Mouse (Mus musculus): ENCODE data around the gene St13. TPM values are rescaled to one million over a fixed set of nuclear protein-coding genes. Genes with fewer than 3 reads are reported as not detected.

The St13 gene
- polyA plus RNA-seq, 1 experiment: 4.7 TPM

GRCm38 (mm10) chr15:81398189-81398588, 1.7 kb downstream of the St13 start:
- Histone ChIP-seq H3K4me1 (ENCODE audit: control insufficient read depth, insufficient read depth, insufficient read length, low read length) (no peaks in the 10 kb centered on the region), H3K27ac (ENCODE audit: insufficient read depth, low read depth, low read length) (no peak overlapping the region), H3K36me3 (ENCODE audit: control insufficient read depth, insufficient read depth, low read length) (0 out of 2 replicates have a peak, but pooled peaks cover 2% of the 10 kb centered on the region), H3K27me3 (ENCODE audit: control insufficient read depth, insufficient read depth, low read length) (no peaks in the 10 kb centered on the region), H3K4me3 (ENCODE audit: low read depth, low read length) (no peak overlapping the region)
- TF ChIP-seq POLR2A (IDR thresholded peaks at IDR 0.05; ENCODE audit: low read depth, low read length) (no peak), CTCF (IDR thresholded peaks at IDR 0.05; ENCODE audit: extremely low read depth, insufficient read length, insufficient replicate concordance, low read depth, low read length) (no peak)

- Histone ChIP-seq H3K27ac (ENCODE audit: insufficient read depth, low read depth, low read length) (no peak overlapping the region), H3K36me3 (ENCODE audit: control insufficient read depth, insufficient read depth, low read length) (peaks cover 11% of the 10 kb centered on the region), H3K4me3 (ENCODE audit: low read depth, low read length) (no peak overlapping the region), H3K4me1 (ENCODE audit: control insufficient read depth, insufficient read depth, insufficient read length, low read length) (0 out of 2 replicates have a peak, but pooled peaks cover 3% of the 10 kb centered on the region), H3K27me3 (ENCODE audit: control insufficient read depth, insufficient read depth, low read length) (no peaks in the 10 kb centered on the region)
- 64% methylated on average over 8 of the region's 8 CpGs for WGBS
- TF ChIP-seq POLR2A (IDR thresholded peaks at IDR 0.05; ENCODE audit: low read depth, low read length) (no peak), CTCF (IDR thresholded peaks at IDR 0.05; ENCODE audit: extremely low read depth, insufficient read length, insufficient replicate concordance, low read depth, low read length) (no peak)
Measured at GRCm38 (mm10) chr15:81394211-81394915, 5.5 kb downstream of the St13 start.

DNA sequence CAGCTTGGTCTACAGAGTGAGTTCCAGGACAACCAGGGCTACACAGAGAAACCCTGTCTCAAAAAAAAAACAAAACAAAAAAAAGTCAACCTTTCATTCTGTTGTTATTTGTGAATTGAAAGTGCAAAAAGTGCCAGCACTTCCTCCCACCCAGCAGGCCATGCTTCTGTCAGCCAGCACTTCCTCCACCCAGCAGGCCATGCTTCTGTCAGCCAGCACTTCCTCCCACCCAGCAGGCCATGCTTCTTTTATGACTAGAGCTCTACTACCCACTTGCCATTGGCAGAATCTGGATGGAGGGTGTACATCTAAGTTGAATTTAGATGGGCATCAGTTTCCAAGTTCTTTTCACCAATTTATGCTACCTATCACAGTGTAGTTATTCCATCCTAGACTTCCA, 6.9 kb downstream of the St13 start:
- H3K4me1 ChIP-seq (ENCODE audit: control insufficient read depth, insufficient read depth, insufficient read length, low read length): 0 out of 2 replicates have a peak, but pooled peaks cover 3% of the 10 kb centered on the region
- H3K36me3 ChIP-seq (ENCODE audit: control insufficient read depth, insufficient read depth, low read length): peaks cover 18% of the 10 kb centered on the region
- H3K4me3 ChIP-seq (ENCODE audit: low read depth, low read length): no peak overlapping the region
- H3K27me3 ChIP-seq (ENCODE audit: control insufficient read depth, insufficient read depth, low read length): no peaks in the 10 kb centered on the region
- no peak overlapping the region for H3K27ac ChIP-seq (ENCODE audit: insufficient read depth, low read depth, low read length)
- TF ChIP-seq CTCF (IDR thresholded peaks at IDR 0.05; ENCODE audit: extremely low read depth, insufficient read length, insufficient replicate concordance, low read depth, low read length) (no peak), POLR2A (IDR thresholded peaks at IDR 0.05; ENCODE audit: low read depth, low read length) (no peak)

- TF ChIP-seq CTCF (IDR thresholded peaks at IDR 0.05; ENCODE audit: extremely low read depth, insufficient read length, insufficient replicate concordance, low read depth, low read length) (peak; percentile 33; the same call in 1 of the 2 replicates), POLR2A (IDR thresholded peaks at IDR 0.05; ENCODE audit: low read depth, low read length) (no peak)
- WGBS: 95% methylated on average over 5 of the region's 5 CpGs
- Histone ChIP-seq H3K27ac (ENCODE audit: insufficient read depth, low read depth, low read length) (no peak overlapping the region), H3K36me3 (ENCODE audit: control insufficient read depth, insufficient read depth, low read length) (peaks cover 38% of the 10 kb centered on the region), H3K4me3 (ENCODE audit: low read depth, low read length) (no peak overlapping the region), H3K4me1 (ENCODE audit: control insufficient read depth, insufficient read depth, insufficient read length, low read length) (no peaks in the 10 kb centered on the region), H3K27me3 (ENCODE audit: control insufficient read depth, insufficient read depth, low read length) (no peaks in the 10 kb centered on the region)
Measured at GRCm38 (mm10) chr15:81386327-81386726, 13.6 kb downstream of the St13 start.

DNA sequence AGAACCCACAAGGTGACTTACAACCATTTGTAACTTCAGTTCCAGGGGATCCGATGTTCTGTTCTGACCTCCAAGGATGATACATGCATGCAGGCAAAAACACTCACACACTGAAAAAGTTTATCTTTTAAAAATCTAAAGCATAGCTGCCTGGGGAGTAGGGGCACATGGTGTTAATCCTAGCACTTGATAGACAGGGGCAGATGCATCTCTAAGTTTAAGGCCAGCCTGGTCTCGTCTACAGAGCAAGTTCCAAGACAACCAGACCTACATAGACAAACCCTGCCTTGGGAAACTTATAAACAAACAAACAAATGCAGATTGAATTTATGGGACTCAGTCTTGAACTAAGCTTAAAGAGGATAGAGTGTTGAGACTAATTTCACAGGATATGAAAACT, 21.0 kb downstream of the St13 start:
- H3K4me3 ChIP-seq (ENCODE audit: low read depth, low read length): no peak overlapping the region
- TF ChIP-seq CTCF (IDR thresholded peaks at IDR 0.05; ENCODE audit: extremely low read depth, insufficient read length, insufficient replicate concordance, low read depth, low read length) (no peak), POLR2A (IDR thresholded peaks at IDR 0.05; ENCODE audit: low read depth, low read length) (no peak)
- H3K27me3 ChIP-seq (ENCODE audit: control insufficient read depth, insufficient read depth, low read length): no peaks in the 10 kb centered on the region
- 90% methylated on average over 2 of the region's 2 CpGs for WGBS
- peaks cover 37% of the 10 kb centered on the region for H3K36me3 ChIP-seq (ENCODE audit: control insufficient read depth, insufficient read depth, low read length)
- no peaks in the 10 kb centered on the region for H3K4me1 ChIP-seq (ENCODE audit: control insufficient read depth, insufficient read depth, insufficient read length, low read length)
- no peak overlapping the region for H3K27ac ChIP-seq (ENCODE audit: insufficient read depth, low read depth, low read length)

DNA sequence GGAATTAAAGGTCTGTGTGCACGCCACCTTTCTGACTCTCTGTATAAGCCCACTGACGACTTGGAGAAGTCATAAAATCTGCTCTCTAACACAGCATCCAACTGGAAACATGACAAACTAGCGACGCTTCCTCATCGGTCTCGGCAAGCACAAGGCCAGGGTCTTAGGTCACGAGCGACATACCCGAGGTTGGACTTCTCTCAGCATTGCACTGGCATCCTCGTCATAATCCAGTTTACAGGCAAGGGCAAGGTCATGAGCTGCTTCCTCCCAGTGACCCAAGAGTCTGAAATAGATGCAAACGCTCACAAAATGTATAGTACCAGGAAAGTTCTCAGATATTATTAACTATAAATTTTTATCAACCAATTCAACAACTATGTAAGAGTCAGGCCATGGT, 25.3 kb downstream of the St13 start:
- Histone ChIP-seq H3K27ac (ENCODE audit: insufficient read depth, low read depth, low read length) (no peak overlapping the region), H3K36me3 (ENCODE audit: control insufficient read depth, insufficient read depth, low read length) (peaks cover 56% of the 10 kb centered on the region), H3K4me1 (ENCODE audit: control insufficient read depth, insufficient read depth, insufficient read length, low read length) (no peaks in the 10 kb centered on the region), H3K27me3 (ENCODE audit: control insufficient read depth, insufficient read depth, low read length) (no peaks in the 10 kb centered on the region), H3K4me3 (ENCODE audit: low read depth, low read length) (no peak overlapping the region)
- TF ChIP-seq CTCF (IDR thresholded peaks at IDR 0.05; ENCODE audit: extremely low read depth, insufficient read length, insufficient replicate concordance, low read depth, low read length) (no peak), POLR2A (IDR thresholded peaks at IDR 0.05; ENCODE audit: low read depth, low read length) (no peak)
- WGBS: 90% methylated on average over 11 of the region's 11 CpGs

DNA sequence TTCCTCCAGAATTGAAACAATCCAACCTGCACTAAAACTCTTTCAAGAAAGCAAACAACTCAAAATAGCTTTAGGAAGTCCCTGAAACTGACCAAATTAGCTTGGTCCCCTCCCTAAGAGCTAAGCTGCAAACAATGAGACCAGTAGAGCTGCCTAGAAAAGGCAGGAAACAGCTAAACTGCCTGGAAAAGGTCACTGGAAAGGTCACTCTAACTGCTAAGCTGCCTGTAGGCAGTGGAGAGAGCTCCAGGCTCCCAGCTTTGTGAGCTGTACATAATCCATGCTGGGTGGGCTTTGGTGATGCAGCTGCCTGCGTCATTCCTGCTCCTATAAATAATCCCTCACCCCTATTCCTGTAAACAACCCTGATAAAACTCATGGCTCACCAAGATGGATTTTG, 29.5 kb downstream of the St13 start:
- H3K36me3 ChIP-seq (ENCODE audit: control insufficient read depth, insufficient read depth, low read length): peaks cover 46% of the 10 kb centered on the region
- 93% methylated on average over 1 of the region's 1 CpGs for WGBS
- no peak for TF ChIP-seq CTCF (IDR thresholded peaks at IDR 0.05; ENCODE audit: extremely low read depth, insufficient read length, insufficient replicate concordance, low read depth, low read length)
- TF ChIP-seq POLR2A (IDR thresholded peaks at IDR 0.05; ENCODE audit: low read depth, low read length): no peak
- H3K4me3 ChIP-seq (ENCODE audit: low read depth, low read length): no peak overlapping the region
- no peak overlapping the region for H3K27ac ChIP-seq (ENCODE audit: insufficient read depth, low read depth, low read length)
- no peaks in the 10 kb centered on the region for H3K27me3 ChIP-seq (ENCODE audit: control insufficient read depth, insufficient read depth, low read length)
- no peaks in the 10 kb centered on the region for H3K4me1 ChIP-seq (ENCODE audit: control insufficient read depth, insufficient read depth, insufficient read length, low read length)
